Mouse (Mus musculus) right cerebral cortex, postnatal 36 days (tissue): ENCODE measurements around the gene Tfdp2.
A peak's percentile ranks its signal among the peaks of the same experiment; 100 is the strongest.
"Not testable (repeated sequence)": the region's sequence is repeated elsewhere in the genome, so short reads cannot be mapped to it uniquely, and the experiment has no call there.

Experiments
- DNase-seq, 2 experiments: peaks; one replicate each; pipeline ENCODE4 v3.0.0; 2022; ENCODE audit warnings: low spot score in 2 of 2, mixed read lengths in 1 of 2

Gene Tfdp2

GRCm38 (mm10) chr9:96299324-96300008, 103.4 kb downstream of the Tfdp2 start:
- DNase-seq = no peak

GRCm38 (mm10) chr9:96308816-96309215, 112.7 kb downstream of the Tfdp2 start:
- no peak for DNase-seq

- no peak for DNase-seq
Measured at GRCm38 (mm10) chr9:96312074-96312473, 116.0 kb downstream of the Tfdp2 start.

- no peak for DNase-seq
Measured at GRCm38 (mm10) chr9:96319333-96319732, 123.3 kb downstream of the Tfdp2 start.

GRCm38 (mm10) chr9:96320551-96320980, 124.5 kb downstream of the Tfdp2 start:
- DNase-seq = peak; percentile 17 to 23

- no peak for DNase-seq
Measured at GRCm38 (mm10) chr9:96322411-96323152, 126.5 kb downstream of the Tfdp2 start.

- DNase-seq = no peak
Measured at GRCm38 (mm10) chr9:96324502-96324901, 128.4 kb downstream of the Tfdp2 start.

- no peak for DNase-seq
Measured at GRCm38 (mm10) chr9:96326496-96326923, 130.4 kb downstream of the Tfdp2 start.

GRCm38 (mm10) chr9:96328226-96328625, 132.2 kb downstream of the Tfdp2 start:
- DNase-seq = no peak

- DNase-seq = no peak
Measured at GRCm38 (mm10) chr9:96331146-96331545, 135.1 kb downstream of the Tfdp2 start.

- DNase-seq = no peak
Measured at GRCm38 (mm10) chr9:96345750-96346149, 149.7 kb downstream of the Tfdp2 start.

- no peak for DNase-seq
Measured at GRCm38 (mm10) chr9:96348885-96349284, 152.8 kb downstream of the Tfdp2 start.

GRCm38 (mm10) chr9:96350010-96350409, 153.9 kb downstream of the Tfdp2 start:
- DNase-seq = peak in 1 of 2 experiments; percentile 27

GRCm38 (mm10) chr9:96350476-96350875, 154.4 kb downstream of the Tfdp2 start:
- DNase-seq = no peak

GRCm38 (mm10) chr9:96351771-96352170, 155.7 kb downstream of the Tfdp2 start:
- not testable (repeated sequence) for DNase-seq

GRCm38 (mm10) chr9:96353121-96353769, 157.2 kb downstream of the Tfdp2 start:
- DNase-seq = no peak

- DNase-seq = no peak
Measured at GRCm38 (mm10) chr9:96353799-96354198, 157.7 kb downstream of the Tfdp2 start.

GRCm38 (mm10) chr9:96360056-96360455, 164.0 kb downstream of the Tfdp2 start:
- DNase-seq = no peak

GRCm38 (mm10) chr9:96363581-96364140, 167.6 kb downstream of the Tfdp2 start:
- DNase-seq = peak; percentile 34 to 54

- peak; percentile 96 for DNase-seq
Measured at GRCm38 (mm10) chr9:96364141-96364838, 168.2 kb downstream of the Tfdp2 start, which contains the start of gene Atp1b3. TSS of gene Atp1b3 (minus strand) at chr9:96364442.

GRCm38 (mm10) chr9:96365271-96365872, 169.3 kb downstream of the Tfdp2 start:
- DNase-seq = no peak
